Mouse (Mus musculus) liver, embryonic 12.5 days (tissue): ENCODE measurements at regions not wholly inside any gene's neighbourhood (a gene's known extent, or its start where the extent isn't known, plus 50 kb on each side); places are given as distances from the start of the nearest gene placed in this dataset.

Source experiments
- ATAC-seq: fragments of 200-750 bp; cut with Nextera tagmentation; 2 replicates; pipeline ENCODE4 v1.8.0; 2017; ENCODE audit warnings: moderate number of reproducible peaks, mild to moderate bottlenecking, moderate library complexity
- H3K27ac ChIP-seq: fragments of 300-500 bp; sonication (generic); 2 replicates; pipeline ENCODE4 v1.5.1; 2016; ENCODE audit warnings: mild to moderate bottlenecking
- H3K27me3 ChIP-seq: fragments of 300-500 bp; sonication (generic); replicated peaks from 2 replicates; pipeline ENCODE4 v1.6.1; 2016; ENCODE audit warnings: mild to moderate bottlenecking, moderate library complexity
- H3K36me3 ChIP-seq: fragments of 300-500 bp; sonication (generic); 2 replicates; pipeline ENCODE4 v1.6.1; 2016; ENCODE audit warnings: mild to moderate bottlenecking, moderate library complexity
- H3K4me1 ChIP-seq: fragments of 300-500 bp; sonication (generic); 2 replicates; pipeline ENCODE4 v1.6.1; 2016
- H3K4me2 ChIP-seq: fragments of 300-500 bp; sonication (generic); 2 replicates; pipeline ENCODE4 v1.6.1; 2016; ENCODE audit warnings: mild to moderate bottlenecking, moderate library complexity
- H3K4me3 ChIP-seq: fragments of 300-500 bp; sonication (generic); 2 replicates; pipeline ENCODE4 v1.5.1; 2016; ENCODE audit warnings: mild to moderate bottlenecking, moderate library complexity
- H3K9ac ChIP-seq: fragments of 300-500 bp; sonication (generic); 2 replicates; pipeline ENCODE4 v1.6.1; 2016; ENCODE audit warnings: mild to moderate bottlenecking, moderate library complexity
- H3K9me3 ChIP-seq: fragments of 300-500 bp; sonication (generic); replicated peaks from 2 replicates; pipeline ENCODE4 v1.6.1; 2016; ENCODE audit warnings: mild to moderate bottlenecking, moderate library complexity
- WGBS: fragments of 180-500 bp; shearing (Covaris S2); methylation state at CpG from one replicate; pipeline ENCODE4 v1.1.7; 2016; ENCODE audit not compliant: insufficient replicate concordance; 5-methylcytosine and 5-hydroxymethylcytosine counted together

DNA sequence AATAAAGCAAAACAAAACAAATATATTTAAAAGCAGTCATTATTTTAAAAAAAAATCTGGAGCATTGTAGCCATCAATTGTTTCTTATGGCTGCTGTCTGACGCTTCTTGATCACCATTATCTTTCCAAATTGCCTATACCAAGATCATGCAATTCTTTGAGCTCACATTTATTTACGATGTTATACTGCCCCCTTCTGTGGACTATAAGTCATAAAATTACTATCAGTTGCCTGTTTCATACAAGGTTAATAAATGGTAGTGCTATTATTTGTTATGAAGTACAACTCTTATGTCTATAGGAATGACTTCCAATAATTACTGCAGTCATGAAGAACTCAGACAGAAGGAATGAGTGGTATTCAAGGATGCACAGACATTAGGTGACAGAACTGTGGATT, 57.3 kb upstream of the Eda2r start:
- H3K36me3 ChIP-seq, result no peaks in the 10 kb centered on the region
- no peak overlapping the region for H3K9ac ChIP-seq
- H3K4me3 ChIP-seq, result no peak overlapping the region
- H3K4me2 ChIP-seq, result no peak overlapping the region
- no peaks in the 10 kb centered on the region for H3K4me1 ChIP-seq
- H3K27me3 ChIP-seq, result no peaks in the 10 kb centered on the region
- H3K9me3 ChIP-seq, result no peaks in the 10 kb centered on the region
- 30% methylated on average over 2 of the region's 2 CpGs for WGBS
- ATAC-seq, result no peak
- H3K27ac ChIP-seq, result no peak overlapping the region

DNA sequence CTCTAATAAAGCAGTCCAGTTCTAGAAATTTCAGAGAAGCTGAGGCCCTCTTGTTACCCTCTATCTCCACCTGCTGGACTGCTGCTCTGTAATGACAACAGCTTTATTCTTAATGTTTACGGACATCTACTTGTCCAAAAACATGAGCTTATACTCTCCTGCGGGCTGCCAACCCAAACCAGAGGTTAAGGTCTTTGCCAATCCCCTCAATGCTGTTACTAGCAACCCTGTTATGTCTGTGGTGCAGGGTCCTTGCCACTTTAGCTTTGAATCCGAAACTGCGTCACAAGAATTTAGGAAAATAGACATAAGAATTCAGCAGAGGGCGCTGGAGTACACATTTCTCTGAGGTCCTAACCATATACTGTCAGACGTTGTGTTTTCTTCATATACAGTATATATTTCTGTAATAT, 54.4 kb upstream of the Eda2r start:
- Histone ChIP-seq H3K4me2 (no peak overlapping the region), H3K27me3 (no peaks in the 10 kb centered on the region), H3K4me1 (no peaks in the 10 kb centered on the region), H3K4me3 (peak overlapping the region; percentile 39), H3K9me3 (no peaks in the 10 kb centered on the region), H3K9ac (no peak overlapping the region), H3K36me3 (no peaks in the 10 kb centered on the region), H3K27ac (no peak overlapping the region)
- 17% methylated on average over 6 of the region's 6 CpGs for WGBS
- no peak for ATAC-seq
